Mouse (Mus musculus) neural tube, embryonic 11.5 days (tissue): Measurements from ENCODE around the gene Taf15. TPM values are rescaled to one million over a fixed set of nuclear protein-coding genes. Genes with fewer than 3 reads are reported as not detected.
A peak's percentile ranks its signal among the peaks of the same experiment; 100 is the strongest.

ENCODE experiments used
- ATAC-seq: fragments of 200-750 bp; cut with Nextera tagmentation; 2 replicates; pipeline ENCODE4 v1.8.0; 2017; ENCODE audit warnings: moderate number of reproducible peaks, mild to moderate bottlenecking, moderate TSS enrichment, moderate library complexity; ENCODE audit not compliant: insufficient read depth, low FRiP score, low TSS enrichment
- DNase-seq: peaks from one replicate; pipeline ENCODE4 v3.0.0-alpha.2; 2015; ENCODE audit warnings: low spot score
- H3K27ac ChIP-seq: fragments of 300-500 bp; sonication (generic); 2 replicates; pipeline ENCODE4 v1.5.1; 2014; ENCODE audit warnings: low read depth, mild to moderate bottlenecking, low read length
- H3K27me3 ChIP-seq: fragments of 300-500 bp; sonication (generic); 2 replicates; pipeline ENCODE4 v1.6.1; 2014; ENCODE audit warnings: mild to moderate bottlenecking, low read length, mixed read lengths; ENCODE audit not compliant: control insufficient read depth, insufficient read depth
- H3K36me3 ChIP-seq: fragments of 300-500 bp; sonication (generic); 2 replicates; pipeline ENCODE4 v1.6.1; 2014; ENCODE audit warnings: mild to moderate bottlenecking, low read length, moderate library complexity, mixed read lengths; ENCODE audit not compliant: control insufficient read depth, insufficient read depth
- H3K4me1 ChIP-seq: fragments of 300-500 bp; sonication (generic); 2 replicates; pipeline ENCODE4 v1.6.1; 2014; ENCODE audit warnings: low read length, mixed read lengths; ENCODE audit not compliant: control insufficient read depth, insufficient read depth
- H3K4me2 ChIP-seq: fragments of 300-500 bp; sonication (generic); 2 replicates; pipeline ENCODE4 v1.6.1; 2014; ENCODE audit warnings: low read depth, mild to moderate bottlenecking, moderate library complexity
- H3K4me3 ChIP-seq: fragments of 300-500 bp; sonication (generic); 2 replicates; pipeline ENCODE4 v1.5.1; 2014; ENCODE audit warnings: low read depth, low read length
- H3K9ac ChIP-seq: fragments of 300-500 bp; sonication (generic); 2 replicates; pipeline ENCODE4 v1.6.1; 2014; ENCODE audit warnings: mild to moderate bottlenecking, low read length
- H3K9me3 ChIP-seq: fragments of 300-500 bp; sonication (generic); 2 replicates; pipeline ENCODE4 v1.6.1; 2016; ENCODE audit warnings: low read length; ENCODE audit not compliant: control insufficient read depth
- WGBS: fragments of 180-500 bp; shearing (Covaris S2); extraction: QIAGEN DNeasy Blood & Tissue Kit; methylation state at CpG from one replicate; pipeline ENCODE4 v1.1.7; 2014; 5-methylcytosine and 5-hydroxymethylcytosine counted together
- polyA plus RNA-seq: library from polyadenylated mRNA; unstranded; fragments of >200 nt; fragmentation: Nextera tagmentation; extraction: Ambion mirVana; gene quantifications from 2 replicates; pipeline ENCODE4 v1.2.1, GENCODE M21; 2014

The Taf15 gene
- polyA plus RNA-seq, 1 experiment from 2014 or later, result 9.1 TPM

DNA sequence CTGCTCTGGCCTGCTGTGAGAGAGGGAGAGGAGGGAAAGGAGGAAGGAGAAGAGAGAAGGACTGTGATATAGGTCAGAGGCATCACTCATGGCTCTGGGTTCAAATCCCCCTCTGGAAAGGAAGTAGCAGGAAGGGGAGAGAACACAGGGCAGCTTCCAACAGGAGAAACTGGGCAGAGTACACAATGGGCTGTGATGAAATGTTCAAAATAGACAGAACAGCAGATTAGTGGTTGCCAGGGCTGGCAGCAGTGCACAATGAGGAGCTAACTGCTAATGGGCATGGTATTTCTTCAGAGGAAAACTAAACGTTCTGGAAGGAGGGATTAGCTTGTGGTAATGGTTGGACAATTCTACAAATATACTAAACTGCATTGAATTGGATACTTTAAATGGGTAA is 22.3 kb upstream of the Taf15 start:
- H3K4me2 ChIP-seq, result no peak overlapping the region
- 0 out of 2 replicates have a peak, but pooled peaks cover 2% of the 10 kb centered on the region for H3K4me1 ChIP-seq
- no peaks in the 10 kb centered on the region for H3K9me3 ChIP-seq
- DNase-seq, result no peak
- no peak overlapping the region for H3K4me3 ChIP-seq
- H3K36me3 ChIP-seq, result no peaks in the 10 kb centered on the region
- peaks cover under 1% of the 10 kb centered on the region; the same call in 1 of the 2 replicates for H3K27me3 ChIP-seq
- H3K9ac ChIP-seq, result no peak overlapping the region
- no peak for ATAC-seq
- WGBS, result 50% methylated on average over 1 of the region's 1 CpGs
- H3K27ac ChIP-seq, result no peak overlapping the region

DNA sequence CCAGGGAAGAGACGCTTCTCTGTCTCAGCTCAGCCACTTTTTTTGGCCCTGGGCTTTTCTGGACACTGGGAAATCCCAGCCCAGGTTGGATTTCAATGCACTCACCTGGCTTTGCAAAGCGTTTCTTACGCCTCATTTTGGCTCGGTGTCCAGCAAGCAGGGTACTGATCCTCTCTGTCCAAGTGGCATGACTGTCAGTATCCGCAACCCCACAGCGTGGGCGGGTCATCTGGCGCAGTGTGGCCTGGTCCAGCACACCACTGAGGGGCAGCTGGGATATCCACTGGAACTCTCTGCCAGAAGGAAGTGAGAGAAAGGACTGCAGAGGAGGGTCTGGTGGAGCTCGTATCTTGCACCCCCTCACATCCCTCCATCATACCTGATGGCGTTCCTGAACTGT is 21.6 kb upstream of the Taf15 start:
- no peak for ATAC-seq
- H3K27ac ChIP-seq, result no peak overlapping the region

DNA sequence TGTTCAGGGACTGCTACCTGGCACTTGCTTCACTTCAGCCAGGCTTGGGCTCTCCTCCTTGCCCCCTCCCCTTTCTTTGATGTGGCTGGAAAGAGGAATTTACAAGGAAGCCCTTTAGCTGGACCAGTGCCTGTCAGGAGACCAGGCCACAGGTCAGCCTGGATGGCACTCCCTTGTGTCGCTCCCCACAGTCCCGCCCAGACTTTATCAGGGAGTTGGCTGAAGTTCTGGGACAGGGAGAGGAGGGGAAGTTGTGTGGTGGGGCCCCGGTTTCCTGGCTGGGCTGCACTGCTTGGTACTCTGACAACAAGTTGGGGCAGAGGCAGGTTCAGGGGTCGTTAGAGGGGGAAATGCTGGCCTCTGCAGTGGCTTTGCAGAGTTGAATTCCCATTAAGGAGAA is 18.3 kb upstream of the Taf15 start:
- no peak for ATAC-seq

More for the DNA sequence above, 21.6 kb upstream of the Taf15 start:
- WGBS, result 85% methylated on average over 10 of the region's 10 CpGs
- Histone ChIP-seq H3K4me3 (no peak overlapping the region), H3K27me3 (no peaks in the 10 kb centered on the region), H3K36me3 (no peaks in the 10 kb centered on the region), H3K4me1 (0 out of 2 replicates have a peak, but pooled peaks cover 2% of the 10 kb centered on the region), H3K9ac (no peak overlapping the region), H3K4me2 (no peak overlapping the region), H3K9me3 (no peaks in the 10 kb centered on the region)
- no peak for DNase-seq

DNA sequence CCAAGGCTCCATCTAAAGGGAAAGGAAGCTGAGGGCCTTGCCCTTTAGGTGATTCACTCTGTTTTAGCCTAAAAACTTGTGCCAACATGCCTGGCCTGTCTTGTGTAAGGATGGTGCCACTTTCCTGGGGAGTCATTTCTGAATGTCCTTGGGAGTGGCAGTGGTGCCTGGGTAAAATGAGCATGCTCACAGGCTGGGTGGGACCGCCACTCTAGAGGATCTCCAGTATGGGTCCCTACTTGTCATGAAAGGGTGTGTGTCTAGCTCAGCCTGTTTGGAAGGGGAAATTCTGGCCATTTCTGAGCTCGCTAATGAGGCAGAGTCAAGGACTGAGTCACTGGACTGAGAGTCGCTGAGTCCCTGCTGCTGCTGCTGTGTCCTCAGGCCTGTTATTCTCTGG is 17.3 kb upstream of the Taf15 start:
- Histone ChIP-seq H3K4me3 (no peak overlapping the region), H3K27me3 (no peaks in the 10 kb centered on the region), H3K4me1 (no peaks in the 10 kb centered on the region), H3K27ac (no peak overlapping the region), H3K36me3 (no peaks in the 10 kb centered on the region), H3K9ac (no peak overlapping the region), H3K4me2 (no peak overlapping the region), H3K9me3 (no peaks in the 10 kb centered on the region)
- DNase-seq (no peak), ATAC-seq (no peak)
- WGBS, result 77% methylated on average over 3 of the region's 3 CpGs

More for the DNA sequence above, 18.3 kb upstream of the Taf15 start:
- H3K9ac ChIP-seq, result no peak overlapping the region
- no peaks in the 10 kb centered on the region for H3K27me3 ChIP-seq
- no peak for DNase-seq
- no peak overlapping the region for H3K4me3 ChIP-seq
- H3K4me1 ChIP-seq, result 0 out of 2 replicates have a peak, but pooled peaks cover under 1% of the 10 kb centered on the region
- no peaks in the 10 kb centered on the region for H3K36me3 ChIP-seq
- no peaks in the 10 kb centered on the region for H3K9me3 ChIP-seq
- no peak overlapping the region for H3K27ac ChIP-seq
- 14% methylated on average over 4 of the region's 4 CpGs for WGBS
- no peak overlapping the region for H3K4me2 ChIP-seq

GRCm38 (mm10) chr11:83457257-83457656 is 15.6 kb upstream of the Taf15 start:
- no peak overlapping the region for H3K4me3 ChIP-seq
- no peak for ATAC-seq

DNA sequence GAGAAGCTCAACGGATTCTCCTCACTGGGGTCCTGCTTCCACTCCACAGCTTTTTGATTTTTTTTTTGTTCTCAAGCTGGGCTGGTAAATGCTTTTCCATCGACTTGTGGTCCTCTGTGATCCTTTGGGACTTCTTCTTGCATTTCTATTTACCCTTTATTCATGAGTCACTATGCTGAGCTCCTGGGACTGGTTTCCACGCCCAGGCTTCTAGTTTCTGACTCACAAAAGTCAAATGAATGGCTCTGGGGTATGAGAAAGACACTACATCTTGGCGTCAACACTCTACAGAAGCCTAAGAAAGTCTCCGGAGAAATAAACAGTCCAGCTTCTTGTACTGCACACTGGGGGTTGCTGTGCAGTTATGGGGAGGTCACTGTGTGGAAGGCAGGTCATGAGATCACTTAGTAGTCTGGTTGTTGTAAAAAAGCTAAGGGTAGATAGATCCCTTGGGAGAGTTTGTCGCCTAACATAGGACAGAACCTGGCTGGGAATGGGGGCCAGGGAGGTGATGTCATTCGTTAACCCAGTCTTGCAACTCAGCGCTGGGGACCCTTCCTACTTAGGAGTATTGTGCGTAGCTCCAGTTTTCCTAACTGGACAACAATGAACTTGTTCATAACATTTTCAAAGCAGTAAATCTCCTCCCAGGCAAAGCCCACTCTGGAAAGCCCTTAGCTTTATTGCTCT is 14.8 kb upstream of the Taf15 start:
- no peak for ATAC-seq
- Histone ChIP-seq H3K9me3 (no peaks in the 10 kb centered on the region), H3K4me1 (peaks cover 6% of the 10 kb centered on the region; the same call in 1 of the 2 replicates), H3K4me3 (no peak overlapping the region), H3K9ac (no peak overlapping the region), H3K36me3 (no peaks in the 10 kb centered on the region), H3K4me2 (no peak overlapping the region), H3K27ac (no peak overlapping the region), H3K27me3 (peaks cover 15% of the 10 kb centered on the region)
- DNase-seq, result no peak
- 66% methylated on average over 9 of the region's 9 CpGs for WGBS

More at GRCm38 (mm10) chr11:83457257-83457656, 15.6 kb upstream of the Taf15 start:
- WGBS, result 42% methylated on average over 7 of the region's 7 CpGs
- no peaks in the 10 kb centered on the region for H3K9me3 ChIP-seq
- H3K4me1 ChIP-seq, result peaks cover under 1% of the 10 kb centered on the region; the same call in 1 of the 2 replicates
- no peak overlapping the region for H3K27ac ChIP-seq
- DNase-seq, result no peak
- no peaks in the 10 kb centered on the region for H3K36me3 ChIP-seq
- H3K9ac ChIP-seq, result no peak overlapping the region
- peaks cover 7% of the 10 kb centered on the region for H3K27me3 ChIP-seq
- H3K4me2 ChIP-seq, result no peak overlapping the region

DNA sequence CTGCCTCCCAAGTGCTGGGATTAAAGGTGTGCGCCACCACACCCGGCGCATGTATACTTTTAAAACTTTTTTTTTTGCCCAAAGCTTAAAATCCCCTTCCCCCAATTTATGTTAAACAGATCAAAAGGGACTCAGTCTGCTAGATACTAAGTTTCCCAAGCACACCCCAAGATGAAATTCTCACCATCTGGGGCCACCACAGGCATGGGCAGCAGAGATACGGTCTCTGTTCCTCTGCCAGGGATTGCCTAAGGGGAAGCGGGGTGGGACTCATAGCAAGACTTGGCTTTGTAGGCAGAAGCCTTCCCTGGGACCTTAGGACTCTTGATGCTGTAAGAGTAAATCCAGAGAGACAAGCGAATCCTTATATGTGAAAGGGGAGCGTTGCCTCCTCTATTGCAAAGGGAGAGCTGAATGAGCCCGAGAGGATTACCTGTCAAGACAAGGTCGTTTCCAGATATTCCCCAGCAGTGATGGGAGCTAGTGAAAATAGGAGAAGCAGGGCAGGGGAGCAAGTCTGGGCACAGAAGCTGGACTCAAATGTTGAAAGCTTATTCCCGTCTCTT is 11.3 kb upstream of the Taf15 start:
- ATAC-seq, result no peak
- H3K9ac ChIP-seq, result no peak overlapping the region
- H3K27ac ChIP-seq, result no peak overlapping the region
- peaks cover 30% of the 10 kb centered on the region for H3K27me3 ChIP-seq
- H3K4me1 ChIP-seq, result peaks cover 8% of the 10 kb centered on the region; the same call in 1 of the 2 replicates
- no peak for DNase-seq
- H3K36me3 ChIP-seq, result no peaks in the 10 kb centered on the region
- no peak overlapping the region for H3K4me2 ChIP-seq
- no peaks in the 10 kb centered on the region for H3K9me3 ChIP-seq
- H3K4me3 ChIP-seq, result no peak overlapping the region
- 73% methylated on average over 10 of the region's 10 CpGs for WGBS

DNA sequence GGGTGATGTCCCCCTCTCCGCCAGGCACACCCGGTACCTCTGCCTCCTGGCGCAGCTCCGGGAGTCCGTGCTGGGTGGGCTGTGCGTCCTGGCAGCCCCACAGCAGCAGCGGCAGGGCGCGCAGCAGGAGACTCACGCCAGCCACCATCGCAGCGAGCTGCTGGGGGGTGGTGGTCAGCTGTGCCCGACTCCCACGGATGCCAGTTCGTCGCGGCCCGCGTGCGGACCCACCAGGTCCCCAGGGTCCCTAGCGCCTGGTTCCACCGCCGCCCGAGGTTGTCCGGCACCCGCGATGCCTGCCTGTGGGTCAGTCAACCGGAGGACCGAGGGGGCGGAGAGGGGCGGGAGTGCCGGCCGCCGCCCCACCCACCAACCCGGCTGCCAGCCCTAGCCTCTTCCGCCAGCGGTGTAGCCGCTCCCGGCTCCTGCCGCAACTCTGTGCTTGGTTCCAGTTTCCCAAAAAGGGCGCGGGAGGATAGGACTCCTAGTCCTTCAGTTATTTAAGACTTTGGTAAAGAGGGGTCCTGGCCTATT is 10.1 kb upstream of the Taf15 start, which contains the start of gene Mmp28:
Mmp28 (minus strand) TSS at position 361 of the 534 bp plus-strand sequence.
- ATAC-seq (no peak), DNase-seq (peak; percentile 55)
- H3K4me3 ChIP-seq, result peak within 1 kb of the TSS; percentile 55
- H3K9me3 ChIP-seq, result no peaks in the 10 kb centered on the region
- H3K27me3 ChIP-seq, result peaks cover 30% of the 10 kb centered on the region
- H3K4me2 ChIP-seq, result peak within 1 kb of the TSS; percentile 97
- H3K36me3 ChIP-seq, result no peaks in the 10 kb centered on the region
- under 1% methylated on average over 42 of the region's 42 CpGs for WGBS
- no peak within 1 kb of the TSS for H3K27ac ChIP-seq
- H3K4me1 ChIP-seq, result peaks cover 8% of the 10 kb centered on the region; the same call in 1 of the 2 replicates
- peak within 1 kb of the TSS; percentile 65 for H3K9ac ChIP-seq
